Mouse (Mus musculus): Measurements from ENCODE around the gene Tcf7l1.
A peak's percentile ranks its signal among the peaks of the same experiment; 100 is the strongest.

The Tcf7l1 gene

DNA sequence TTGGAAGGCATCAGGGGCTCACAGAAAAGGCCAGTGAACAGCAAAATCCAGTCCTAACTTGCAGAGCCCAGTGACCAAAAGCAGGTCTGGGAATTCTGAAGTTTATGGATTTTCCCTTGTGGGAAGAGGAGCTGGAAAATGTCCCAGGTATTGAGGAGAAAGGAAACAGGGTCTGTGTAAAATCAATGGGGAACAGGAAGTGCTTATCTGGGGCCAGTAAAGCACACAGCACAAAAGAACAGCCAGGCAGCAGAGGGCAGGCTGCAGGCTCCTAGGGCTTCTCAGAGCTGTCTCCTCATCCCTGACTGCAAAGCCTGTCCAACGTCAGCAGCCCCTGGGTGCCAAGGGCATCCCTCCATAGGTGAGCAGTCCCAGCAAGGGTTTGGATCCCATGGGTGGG is 126.1 kb downstream of the Tcf7l1 start:
- DNase-seq (ENCODE audit: low read depth, low spot score), result no peak

DNA sequence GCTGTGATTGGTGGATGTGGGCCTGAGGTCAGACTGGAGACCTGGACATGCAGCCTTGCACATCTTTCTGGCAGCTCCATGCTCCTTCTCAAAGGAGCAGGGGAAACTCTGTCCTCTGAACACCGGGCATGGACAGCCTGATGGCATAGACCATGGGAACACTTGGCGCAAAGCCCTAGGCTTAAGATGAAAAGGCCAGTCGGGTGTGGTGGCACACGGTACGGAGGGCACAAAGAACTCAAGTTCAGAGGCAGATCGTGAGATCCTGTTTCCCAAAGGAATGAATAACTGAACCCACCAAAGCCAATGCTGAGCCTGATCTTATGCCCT is 128.7 kb downstream of the Tcf7l1 start:
- DNase-seq (ENCODE audit: low read depth, low spot score), result no peak

DNA sequence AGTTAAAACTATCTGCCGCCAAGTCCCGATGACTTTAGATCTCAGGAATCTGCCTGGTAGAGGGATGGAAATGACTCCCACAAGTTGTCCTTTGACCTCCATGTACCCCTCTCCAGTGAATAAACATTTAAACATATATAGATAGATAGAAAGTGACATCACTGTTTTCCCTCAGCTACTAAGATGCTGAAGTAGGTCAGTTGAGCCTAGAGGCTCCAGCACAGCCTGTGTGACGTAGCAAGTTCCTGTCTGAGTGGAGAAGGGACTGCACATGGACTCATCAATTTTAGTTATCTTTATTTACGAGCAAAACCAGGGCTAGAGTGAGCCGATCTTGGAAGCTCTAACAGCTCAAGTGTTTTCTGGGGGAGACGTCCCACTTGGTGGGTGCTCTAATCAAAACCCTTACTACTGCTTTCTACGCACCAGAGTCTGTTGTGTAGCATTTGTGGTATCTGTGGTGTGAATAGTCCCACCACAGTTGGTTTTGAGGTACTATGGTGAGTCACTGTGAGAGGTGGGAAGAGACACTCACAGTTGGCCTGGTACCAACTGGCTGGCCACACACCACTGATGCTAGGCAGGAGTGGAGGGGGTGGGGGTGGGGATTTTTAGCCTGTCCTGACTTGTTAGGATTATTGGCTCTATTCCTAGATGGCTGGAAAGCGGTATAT is 129.2 kb downstream of the Tcf7l1 start:
- no peak for DNase-seq (ENCODE audit: low read depth, low spot score)

DNA sequence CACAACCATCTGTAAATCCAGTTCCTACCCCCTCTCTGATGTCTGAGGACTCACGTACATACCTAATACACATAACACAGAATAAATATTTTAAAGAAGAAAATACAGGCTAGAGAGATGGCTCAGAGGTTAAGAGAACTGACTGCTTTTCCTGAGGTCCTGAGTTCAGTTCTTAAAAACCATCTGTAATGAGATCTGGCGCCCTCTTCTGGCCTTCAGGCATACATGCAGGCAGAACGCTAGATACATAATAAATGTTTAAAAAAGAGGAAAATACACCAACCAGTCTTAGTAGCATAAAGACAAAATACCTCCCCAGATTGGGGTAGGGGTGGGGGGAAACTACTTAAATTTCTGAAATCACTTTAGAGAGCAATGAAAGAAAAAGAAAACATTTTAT is 131.0 kb downstream of the Tcf7l1 start:
- peak; percentile 81 for DNase-seq (ENCODE audit: low read depth, low spot score)

DNA sequence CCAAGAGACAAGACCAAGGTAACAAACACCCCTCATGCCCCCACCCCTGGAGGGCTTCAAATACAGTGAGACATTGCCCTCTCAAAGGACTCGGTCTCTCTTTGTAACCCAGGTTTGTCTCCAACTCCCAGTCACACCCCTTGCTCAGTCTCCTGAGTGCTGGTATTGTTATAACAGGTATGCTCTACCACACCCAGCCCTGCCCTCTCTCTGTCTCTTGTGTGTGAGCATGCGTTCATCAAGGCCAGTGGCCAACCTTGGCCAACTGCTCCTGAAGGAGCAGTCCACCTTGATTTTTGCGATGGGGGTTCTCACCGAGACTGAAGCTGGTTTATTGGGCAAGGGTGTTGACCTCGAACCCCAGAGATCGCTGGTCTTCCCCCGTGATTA is 133.0 kb downstream of the Tcf7l1 start:
- peak; percentile 74 for DNase-seq (ENCODE audit: low read depth, low spot score)

DNA sequence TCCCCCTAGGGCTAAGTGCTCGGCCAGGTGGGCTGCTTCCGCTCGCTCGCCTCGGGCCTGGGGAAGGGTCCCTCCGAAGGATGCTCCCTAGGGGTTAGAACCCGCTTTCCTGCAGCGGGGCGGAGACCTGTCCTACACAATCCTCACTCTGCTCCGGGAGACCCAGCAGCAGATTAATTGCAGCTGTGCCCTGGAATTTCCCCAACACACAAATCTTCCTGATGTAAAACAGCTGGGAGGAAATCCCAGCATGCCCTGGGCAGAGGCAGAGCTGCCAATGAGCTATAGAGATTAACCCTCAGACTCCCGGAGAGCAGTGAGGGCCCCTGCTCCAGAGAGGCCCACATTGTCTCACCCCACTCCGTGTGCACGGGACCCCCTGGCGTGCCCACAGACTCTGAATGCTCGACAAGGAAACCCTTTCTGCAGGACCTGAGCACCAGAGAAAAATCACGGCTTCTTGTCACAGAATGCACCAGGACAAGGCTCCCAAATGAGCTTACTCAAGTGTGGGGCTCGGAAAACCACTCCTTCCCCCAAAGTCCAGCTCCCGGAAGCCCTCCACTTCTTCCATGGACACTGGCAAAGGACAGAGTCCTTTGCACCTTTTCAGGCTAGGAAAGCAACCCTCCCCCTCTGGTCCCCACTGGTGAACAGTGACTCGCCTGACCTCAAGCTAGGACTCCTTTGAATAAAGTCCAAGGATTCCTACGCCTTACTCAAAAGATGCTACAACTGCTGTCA is 133.6 kb downstream of the Tcf7l1 start:
- peak; percentile 63 for DNase-seq (ENCODE audit: low read depth, low spot score)

DNA sequence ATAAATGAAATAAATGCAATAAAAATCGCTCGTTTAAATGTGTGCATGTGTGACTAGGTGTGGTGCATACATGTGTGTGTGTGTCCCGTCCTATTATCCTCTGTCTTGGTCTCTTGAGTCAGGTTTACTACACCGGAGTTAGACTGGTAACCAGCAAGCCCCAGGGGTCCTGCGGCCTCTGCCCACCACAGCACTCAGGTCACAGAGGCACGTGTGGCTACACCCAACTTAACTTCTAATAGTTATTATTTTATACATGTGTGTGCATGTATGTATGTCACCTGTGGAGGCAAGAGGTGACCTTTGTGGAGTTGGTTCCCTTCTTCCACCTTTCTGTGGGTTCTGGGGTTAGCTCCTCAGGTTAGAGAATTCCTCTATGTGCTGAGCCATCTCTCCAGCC is 134.7 kb downstream of the Tcf7l1 start:
- DNase-seq (ENCODE audit: low read depth, low spot score), result no peak

DNA sequence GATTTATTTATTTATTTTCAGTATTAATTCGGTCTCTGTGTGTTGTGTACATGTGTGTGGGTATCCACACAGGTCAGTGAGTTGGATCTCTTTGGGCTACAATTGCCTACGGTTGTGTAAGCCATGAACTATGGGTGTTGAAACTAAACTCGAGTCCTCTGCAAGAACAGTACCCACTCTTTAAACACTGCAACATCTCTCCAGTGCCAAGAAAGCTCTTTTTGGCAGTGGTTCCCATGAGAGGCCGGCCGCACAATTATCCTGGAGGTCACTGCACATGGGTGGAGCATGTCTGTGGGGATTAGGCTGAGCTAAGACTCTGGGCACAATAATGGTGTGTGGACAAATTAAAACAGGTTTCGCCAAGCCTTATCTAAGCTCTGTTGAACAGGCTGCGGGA is 135.6 kb downstream of the Tcf7l1 start:
- no peak for DNase-seq (ENCODE audit: low read depth, low spot score)

DNA sequence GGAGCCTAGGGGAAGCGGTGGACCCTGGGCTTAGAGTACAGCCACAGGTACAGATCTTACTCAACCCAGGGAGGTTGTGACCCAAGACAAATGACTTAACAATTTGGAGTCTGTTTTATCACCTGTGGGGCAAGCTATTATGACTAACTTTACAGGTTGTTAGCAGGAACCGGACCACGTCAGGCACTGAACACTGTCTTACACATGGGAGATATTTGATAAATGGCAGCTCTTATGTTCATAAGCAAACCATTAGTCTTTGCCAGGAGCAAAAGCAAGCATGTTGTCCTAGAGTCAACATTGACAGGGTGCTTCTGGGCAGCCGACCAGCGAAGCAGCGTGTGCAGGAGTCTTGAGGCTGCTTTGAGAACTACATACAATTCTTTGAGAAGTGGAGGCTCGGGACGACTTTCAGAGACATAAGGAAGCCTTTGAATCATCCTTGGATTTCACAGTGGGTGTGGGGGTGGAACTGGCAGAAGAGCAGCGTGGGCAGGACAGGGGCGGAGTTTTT is 138.7 kb downstream of the Tcf7l1 start:
- no peak for DNase-seq (ENCODE audit: low read depth, low spot score)

DNA sequence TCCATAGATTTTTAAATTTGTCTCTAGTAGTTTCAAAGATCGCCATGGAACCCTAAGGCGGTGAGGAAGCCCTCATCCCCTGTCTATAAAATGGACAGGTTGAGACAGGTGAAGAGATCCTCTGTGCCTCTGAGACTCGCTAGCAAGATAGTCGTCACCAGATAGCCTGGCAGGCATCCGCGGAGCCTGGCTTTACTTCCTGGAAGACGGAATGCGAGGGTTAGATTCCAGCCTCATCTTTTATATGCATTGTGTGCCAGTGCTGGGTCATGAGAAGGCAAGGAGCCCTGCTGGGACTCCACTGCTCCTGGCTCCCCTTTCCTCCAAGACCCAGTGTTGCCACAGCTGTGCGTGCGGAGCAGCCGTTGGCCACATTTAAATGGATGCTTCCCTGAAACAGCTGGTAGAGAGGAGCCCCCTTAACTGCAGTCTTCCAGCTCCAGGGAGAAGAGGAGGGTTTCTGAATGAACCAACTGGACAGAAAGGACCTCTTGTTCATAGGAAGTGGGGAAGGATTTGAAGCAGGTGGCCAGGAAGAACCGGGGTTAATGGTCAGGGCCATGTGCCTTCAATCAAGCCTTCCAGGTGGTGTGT is 141.0 kb downstream of the Tcf7l1 start:
- no peak for DNase-seq (ENCODE audit: low read depth, low spot score)

DNA sequence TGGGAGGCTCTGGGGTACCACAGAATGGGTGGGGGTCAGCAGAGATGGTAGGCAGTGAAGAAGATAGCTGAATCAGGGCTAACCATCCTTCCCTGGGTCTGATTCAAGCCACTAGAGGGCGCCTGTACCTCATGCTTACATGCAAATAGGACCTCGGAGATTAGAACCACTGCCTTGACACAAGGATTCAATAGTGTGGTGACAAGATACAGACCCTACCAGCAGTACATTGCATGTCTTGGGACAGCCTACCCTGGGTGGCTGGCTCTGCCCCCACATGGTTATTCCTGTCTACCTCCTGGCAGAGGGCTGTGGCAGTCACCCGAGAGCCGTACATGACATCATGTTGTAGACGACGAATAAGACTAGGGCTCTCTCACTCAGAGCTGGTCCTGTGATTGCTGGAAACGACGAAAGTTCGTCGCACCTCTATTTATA is 141.7 kb downstream of the Tcf7l1 start:
- peak; percentile 79 for DNase-seq (ENCODE audit: low read depth, low spot score)

DNA sequence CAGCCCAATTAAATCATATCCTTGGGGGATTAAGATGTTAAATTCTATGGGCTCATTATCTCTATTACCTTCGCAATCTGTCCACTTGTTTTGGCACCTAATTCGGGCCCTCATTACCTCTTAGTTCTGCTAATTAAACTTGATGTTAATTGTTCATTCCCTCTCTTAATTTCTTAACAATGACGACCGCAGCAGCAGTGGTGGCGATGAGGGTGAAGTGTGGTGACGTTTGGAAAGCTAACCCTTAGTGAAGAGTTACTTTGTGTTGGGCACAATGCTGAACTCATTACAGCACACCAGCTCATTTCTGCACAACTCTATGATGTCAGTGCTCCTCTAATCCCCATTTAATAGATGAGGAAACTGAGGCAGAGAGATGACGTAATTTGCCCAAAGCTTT is 143.7 kb downstream of the Tcf7l1 start:
- no peak for DNase-seq (ENCODE audit: low read depth, low spot score)

DNA sequence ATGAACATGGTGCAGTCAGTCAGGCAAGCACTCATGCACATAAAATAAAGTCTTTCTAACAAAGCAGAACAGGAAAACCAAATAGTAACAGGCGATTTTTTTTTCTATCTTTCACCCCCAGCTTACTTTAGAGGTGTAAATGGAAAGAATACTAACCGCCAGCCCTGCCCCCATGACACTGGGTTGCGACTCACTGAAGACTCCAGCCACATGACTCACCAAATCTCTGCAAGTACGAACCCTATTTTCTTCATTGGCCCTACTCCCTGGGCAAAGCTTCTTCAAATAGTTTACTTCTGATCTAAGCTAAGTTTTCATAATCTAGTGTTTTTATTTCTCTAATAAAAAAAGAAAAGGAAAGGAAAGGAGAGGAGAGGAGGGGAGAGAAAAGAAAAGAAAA is 144.5 kb downstream of the Tcf7l1 start:
- DNase-seq (ENCODE audit: low read depth, low spot score), result no peak

DNA sequence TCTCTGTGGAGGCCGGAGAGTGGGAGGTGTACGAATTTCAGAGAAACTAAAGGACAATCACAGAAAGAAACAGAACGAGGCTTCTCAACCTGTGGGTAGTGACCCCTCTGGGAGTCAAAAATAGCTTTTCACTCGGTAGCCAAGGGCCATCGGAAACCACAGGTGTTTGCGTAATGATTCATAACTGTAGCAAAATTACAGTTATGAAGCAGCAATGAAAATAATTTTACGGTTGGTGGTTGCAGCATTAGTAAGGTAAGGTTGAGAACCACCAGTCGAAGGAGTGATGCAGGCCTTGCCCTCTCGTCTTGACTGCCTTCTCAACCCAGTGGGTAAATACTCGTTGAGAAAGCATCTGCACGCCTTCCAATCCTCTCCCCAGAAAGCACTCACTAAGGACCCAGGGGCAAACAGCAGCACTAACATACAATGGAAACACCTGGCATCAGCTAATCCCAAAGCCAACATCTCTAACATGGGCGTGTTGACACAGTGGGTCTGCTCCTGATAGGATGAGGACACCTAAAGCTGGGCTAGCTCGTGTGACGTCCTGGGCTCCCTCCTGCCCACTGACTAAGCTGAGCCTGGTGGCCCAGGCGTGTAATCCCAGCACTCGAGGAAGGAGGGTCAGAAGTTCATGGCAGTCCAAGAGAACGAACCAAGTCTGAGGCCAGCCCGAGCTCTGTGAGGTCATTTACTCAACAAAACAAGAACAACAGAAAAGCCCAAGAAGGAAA is 147.7 kb downstream of the Tcf7l1 start:
- peak; percentile 53 for DNase-seq (ENCODE audit: low read depth, low spot score)

DNA sequence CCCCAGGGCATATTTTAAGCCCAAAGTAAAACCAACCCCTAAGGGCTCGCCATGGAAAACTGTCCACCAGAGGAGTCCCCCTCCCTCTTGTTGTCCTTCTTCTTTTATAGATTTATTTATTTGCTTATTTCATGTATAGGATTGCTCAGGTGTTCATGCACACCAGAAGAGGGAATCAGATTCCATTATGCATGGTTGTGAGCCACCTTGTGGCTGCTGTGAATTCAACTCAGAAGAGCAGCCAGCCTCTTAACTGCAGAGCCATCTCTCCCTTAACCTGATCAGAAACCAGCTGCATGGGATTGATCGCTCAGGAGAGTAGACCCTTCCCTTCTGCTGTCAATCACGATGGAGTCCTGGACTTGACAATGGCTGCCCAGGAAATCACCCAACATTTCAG is 152.1 kb downstream of the Tcf7l1 start:
- DNase-seq (ENCODE audit: low read depth, low spot score), result no peak

DNA sequence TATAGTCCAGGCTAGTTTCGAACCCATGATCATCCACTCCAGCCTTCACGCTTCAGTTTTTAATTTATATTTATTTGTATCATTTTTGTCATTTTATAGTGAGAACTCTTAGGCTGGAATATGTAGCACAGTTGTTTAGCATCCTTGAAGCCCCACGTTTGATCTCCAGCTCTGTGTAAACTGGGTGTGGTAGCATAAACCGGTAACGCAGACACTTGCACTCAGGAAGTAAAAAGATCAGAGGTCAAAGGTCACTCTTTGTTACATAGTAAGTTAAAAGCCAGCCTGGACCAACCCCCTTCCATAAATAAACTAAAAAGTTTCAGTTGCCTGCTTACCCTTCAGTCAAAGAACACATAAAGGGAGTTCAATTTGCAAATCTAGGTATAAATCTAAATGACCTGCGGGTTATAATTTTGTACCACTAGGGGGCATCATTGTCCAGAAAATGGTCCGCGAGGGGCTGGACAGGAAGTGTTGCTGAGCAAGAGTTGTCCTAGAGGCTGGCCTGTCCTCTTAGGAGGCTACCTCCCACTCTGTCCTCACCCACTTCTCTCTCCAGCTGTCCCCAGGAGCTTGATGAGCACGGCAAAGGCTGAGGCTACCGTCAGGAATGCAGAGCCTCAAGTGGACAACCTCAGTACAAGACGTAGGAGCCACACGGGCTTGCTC is 153.2 kb downstream of the Tcf7l1 start:
- peak; percentile 68 for DNase-seq (ENCODE audit: low read depth, low spot score)

DNA sequence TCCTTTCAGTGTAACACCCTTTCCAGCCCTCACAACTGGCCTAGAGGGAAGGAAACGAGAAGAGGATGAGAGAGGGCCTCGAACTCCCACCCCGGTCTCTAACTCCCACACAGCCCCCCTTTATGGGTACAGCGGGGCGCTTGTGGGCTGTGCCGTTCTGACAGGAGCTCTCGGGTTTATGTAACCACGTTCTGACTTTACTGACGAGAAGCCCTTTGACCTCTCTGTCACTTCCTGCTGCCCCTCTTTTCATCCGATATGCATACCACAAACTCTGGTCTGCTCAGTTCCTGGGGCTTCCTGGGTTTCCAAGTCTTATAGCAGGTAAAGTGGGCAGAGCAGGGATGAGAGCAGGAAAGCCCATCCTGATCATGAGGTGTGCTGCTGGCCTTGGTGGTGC is 154.7 kb downstream of the Tcf7l1 start:
- DNase-seq (ENCODE audit: low read depth, low spot score), result no peak

DNA sequence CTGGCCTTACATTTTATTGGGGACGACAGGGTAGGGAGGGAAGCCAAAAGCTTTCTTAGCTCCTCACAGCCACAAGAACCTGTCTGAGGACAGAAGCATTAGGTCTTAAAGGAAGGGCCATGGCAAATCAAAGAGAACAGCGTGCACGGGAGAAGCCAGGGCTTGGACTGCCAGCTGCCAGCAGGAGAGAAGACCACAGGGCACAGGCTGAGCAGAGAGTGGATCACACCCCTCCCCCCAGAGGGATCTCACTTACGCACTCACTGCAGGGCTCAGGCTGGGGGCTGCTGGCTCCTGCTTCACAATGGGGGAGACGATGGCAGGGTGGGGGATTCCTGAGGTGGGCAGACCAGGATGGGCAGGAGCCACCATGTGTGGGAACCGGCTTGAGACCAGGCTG is 157.4 kb downstream of the Tcf7l1 start:
- no peak for DNase-seq (ENCODE audit: low read depth, low spot score)

DNA sequence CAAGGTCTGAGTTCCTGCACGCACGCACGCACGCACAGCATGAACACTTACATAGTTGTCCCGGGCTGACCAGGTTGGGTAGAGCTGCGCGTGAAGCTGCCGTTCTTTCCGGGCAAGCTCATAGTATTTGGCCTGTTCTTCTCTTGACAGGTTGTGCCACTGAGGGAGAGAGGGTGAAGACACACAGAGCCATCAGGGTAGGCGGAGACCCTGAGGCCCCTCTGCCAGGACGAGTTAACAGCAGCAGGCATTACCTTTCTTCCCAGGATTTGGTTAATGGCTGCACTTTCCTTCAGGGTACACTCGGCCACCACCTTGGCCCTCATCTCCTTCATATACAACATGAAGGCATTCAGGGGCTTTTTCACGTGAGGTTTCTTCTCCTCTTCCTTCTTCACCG is 158.1 kb downstream of the Tcf7l1 start:
- DNase-seq (ENCODE audit: low read depth, low spot score), result no peak

DNA sequence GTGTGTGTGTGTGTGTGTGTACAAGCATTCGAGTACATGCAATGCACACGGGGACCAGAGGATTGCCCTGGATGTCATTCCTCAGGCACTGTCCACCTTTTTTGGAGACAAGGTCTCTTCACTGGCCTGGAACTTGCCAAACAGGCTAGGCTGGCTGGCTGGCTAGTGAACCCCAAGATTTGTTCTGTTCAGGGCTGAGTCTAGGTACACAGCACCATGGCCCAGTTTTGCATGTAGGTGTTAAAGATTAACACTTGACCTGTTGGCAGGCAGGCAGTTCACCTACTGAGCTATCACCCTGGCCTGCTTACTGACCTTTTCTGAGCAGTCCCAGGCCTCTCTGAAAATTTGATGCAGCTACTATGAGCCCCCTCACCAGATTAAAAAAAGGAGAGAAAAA is 158.7 kb downstream of the Tcf7l1 start:
- DNase-seq (ENCODE audit: low read depth, low spot score), result no peak

DNA sequence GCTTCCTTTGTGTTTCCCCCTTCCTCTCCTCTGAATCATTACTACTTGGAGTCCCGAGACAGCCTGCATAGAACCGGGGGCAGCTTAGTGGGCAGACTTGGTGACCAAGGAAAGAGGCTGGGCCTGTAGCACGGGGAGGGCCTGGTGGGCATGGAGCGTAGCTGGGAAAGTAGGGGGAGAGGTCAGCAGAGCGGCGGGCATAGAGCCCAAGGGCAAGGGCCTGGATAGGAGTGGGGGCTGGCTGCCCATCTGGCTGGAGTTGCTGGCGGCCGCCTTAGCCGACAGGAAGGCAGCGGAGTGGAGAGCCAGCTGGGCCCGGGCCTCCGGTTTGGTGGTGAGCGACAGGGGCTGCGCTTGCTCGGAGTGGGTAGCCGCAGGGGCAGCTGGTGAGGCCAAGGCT is 161.8 kb downstream of the Tcf7l1 start:
- DNase-seq (ENCODE audit: low read depth, low spot score), result no peak

DNA sequence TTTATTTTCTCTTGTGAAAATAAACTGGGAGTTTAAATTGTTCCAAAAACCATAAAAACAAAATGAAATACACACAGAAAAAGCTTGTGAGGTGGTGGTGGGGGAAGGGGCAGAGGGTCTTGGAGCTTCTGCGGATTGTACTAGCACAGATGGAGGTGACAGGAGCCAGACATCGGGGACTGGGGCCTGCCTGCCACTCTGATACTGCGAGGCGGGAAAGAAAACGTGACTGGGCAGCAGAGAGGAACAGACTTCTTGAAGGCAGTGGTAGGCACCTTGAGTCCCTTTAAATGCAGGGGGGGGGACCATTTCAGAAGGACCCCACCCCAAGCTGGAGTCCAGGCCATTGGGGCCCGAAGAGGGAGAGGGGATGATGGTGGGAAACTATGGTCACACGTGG is 162.7 kb downstream of the Tcf7l1 start:
- no peak for DNase-seq (ENCODE audit: low read depth, low spot score)

All from ZHBTc4 (cell line).